Mouse (Mus musculus): Measurements from ENCODE around the gene Epor.

DNA sequence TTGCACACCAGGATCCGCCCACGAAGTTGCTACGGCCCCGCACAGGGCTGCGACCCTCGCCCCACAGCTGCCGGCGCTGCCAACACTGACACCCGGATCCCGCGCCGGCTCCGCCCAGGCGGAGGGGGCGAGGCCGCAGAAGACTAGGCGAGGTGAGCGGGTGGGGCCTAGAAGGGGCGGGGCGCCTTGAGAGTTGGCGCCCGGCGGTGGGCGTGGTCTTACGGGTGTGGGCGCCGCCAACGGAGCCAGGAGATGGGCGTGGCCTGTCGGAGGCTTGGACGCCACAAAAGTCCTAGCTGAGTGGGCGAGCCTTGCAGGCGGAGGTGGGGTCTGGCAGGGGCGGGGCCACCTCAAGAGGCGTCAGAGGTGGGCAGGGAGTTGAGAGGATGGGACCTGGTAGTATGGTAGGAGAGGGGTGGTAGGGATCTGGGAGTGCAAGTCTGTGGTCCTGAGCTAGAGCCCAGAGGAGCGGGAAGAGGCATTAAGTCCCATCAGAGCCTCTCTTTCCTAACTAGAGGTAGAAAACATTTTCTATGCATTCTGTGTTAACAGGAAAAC is 45.2 kb downstream of the Epor start, which contains the start of gene Rab3d:
- peak; percentile 54; the same call in 1 of the 2 replicates for TF ChIP-seq POLR2A (IDR thresholded peaks at IDR 0.05; ENCODE audit: borderline replicate concordance, extremely low read depth, insufficient read depth, insufficient read length, poor library complexity, severe bottlenecking)
- TF ChIP-seq CTCF (IDR thresholded peaks at IDR 0.05; ENCODE audit: borderline replicate concordance, extremely low read depth, insufficient read depth, insufficient read length): no peak

Measured in brain, embryonic 14.5 days (tissue).